Mouse (Mus musculus) limb, embryonic 14.5 days (tissue): Measurements from ENCODE around the gene Syt9. TPM values are rescaled to one million over a fixed set of nuclear protein-coding genes. Genes with fewer than 3 reads are reported as not detected.

ENCODE experiments used
- ATAC-seq: fragments of 200-750 bp; cut with Nextera tagmentation; 2 replicates; pipeline ENCODE4 v1.8.0; 2017; ENCODE audit warnings: low read depth, moderate number of reproducible peaks, moderate TSS enrichment; ENCODE audit not compliant: low FRiP score
- DNase-seq: peaks from one replicate; pipeline ENCODE4 v3.0.0-alpha.2; 2015; ENCODE audit warnings: low spot score
- H3K27ac ChIP-seq: fragments of 300-500 bp; sonication (generic); replicated peaks from 2 replicates; pipeline ENCODE4 v1.5.1; 2014; ENCODE audit warnings: low read depth, mild to moderate bottlenecking, low read length, moderate library complexity, mixed read lengths
- H3K27me3 ChIP-seq: fragments of 300-500 bp; sonication (generic); 2 replicates; pipeline ENCODE4 v1.6.1; 2014; ENCODE audit warnings: low read length, mixed read lengths; ENCODE audit not compliant: control insufficient read depth, insufficient read depth
- H3K36me3 ChIP-seq: fragments of 300-500 bp; sonication (generic); 2 replicates; pipeline ENCODE4 v1.6.1; 2014; ENCODE audit warnings: mild to moderate bottlenecking, low read length, moderate library complexity, mixed read lengths; ENCODE audit not compliant: control insufficient read depth, insufficient read depth
- H3K4me1 ChIP-seq: fragments of 300-500 bp; sonication (generic); 2 replicates; pipeline ENCODE4 v1.6.1; 2014; ENCODE audit warnings: antibody characterized with exemption, low read length, mixed read lengths; ENCODE audit not compliant: control insufficient read depth, insufficient read depth
- H3K4me2 ChIP-seq: fragments of 300-500 bp; sonication (generic); replicated peaks from 2 replicates; pipeline ENCODE4 v1.6.1; 2014; ENCODE audit warnings: low read depth, mild to moderate bottlenecking, low read length, moderate library complexity; ENCODE audit not compliant: severe bottlenecking
- H3K4me3 ChIP-seq: fragments of 300-500 bp; sonication (generic); replicated peaks from 2 replicates; pipeline ENCODE4 v1.5.1; 2014; ENCODE audit warnings: low read length
- H3K9ac ChIP-seq: fragments of 300-500 bp; sonication (generic); 2 replicates; pipeline ENCODE4 v1.6.1; 2014; ENCODE audit warnings: mild to moderate bottlenecking, low read depth, low read length, moderate library complexity; ENCODE audit not compliant: severe bottlenecking
- H3K9me3 ChIP-seq: fragments of 300-500 bp; sonication (generic); 2 replicates; pipeline ENCODE4 v1.6.1; 2016; ENCODE audit warnings: low read length; ENCODE audit not compliant: control insufficient read depth
- POLR2A ChIP-seq: fragments of 200-500 bp; IDR thresholded peaks from 2 replicates; pipeline ENCODE4 v1.8.0; 2012; ENCODE audit warnings: inconsistent platforms, mild to moderate bottlenecking, moderate library complexity, borderline replicate concordance; ENCODE audit not compliant: insufficient read depth, insufficient read length; ENCODE audit errors: extremely low read depth
- WGBS: fragments of 180-500 bp; shearing (Covaris S2); extraction: QIAGEN DNeasy Blood & Tissue Kit; methylation state at CpG from one replicate; pipeline ENCODE4 v1.1.7; 2014; 5-methylcytosine and 5-hydroxymethylcytosine counted together
- polyA plus RNA-seq, 2 experiments: library from polyadenylated mRNA; depleted of rRNA in 1 of 2; stranded (reverse) in 1 of 2; unstranded in 1 of 2; fragments of >200 nt; fragmentation: Nextera tagmentation in 1 of 2; extraction: Ambion mirVana in 1 of 2; gene quantifications; 2 replicates each; pipeline versions ENCODE4 v1.2.1 to v1.2.3; 2012 to 2014

Gene Syt9
- polyA plus RNA-seq, 2 experiments = 3.9 to 4.3 TPM

- no peak for TF ChIP-seq POLR2A
- Histone ChIP-seq H3K4me3 (no peak overlapping the region), H3K9me3 (no peaks in the 10 kb centered on the region), H3K4me1 (no peaks in the 10 kb centered on the region), H3K36me3 (no peaks in the 10 kb centered on the region), H3K9ac (no peak overlapping the region), H3K27me3 (no peaks in the 10 kb centered on the region), H3K4me2 (no peak overlapping the region), H3K27ac (no peak overlapping the region)
- DNase-seq (no peak), ATAC-seq (no peak)
Observed at GRCm38 (mm10) chr7:107389604-107390003, 19.1 kb downstream of the Syt9 start.

GRCm38 (mm10) chr7:107392749-107393148 lies 22.2 kb downstream of the Syt9 start:
- Histone ChIP-seq H3K9me3 (no peaks in the 10 kb centered on the region), H3K4me1 (no peaks in the 10 kb centered on the region), H3K4me3 (no peak overlapping the region), H3K27me3 (no peaks in the 10 kb centered on the region), H3K4me2 (no peak overlapping the region), H3K27ac (no peak overlapping the region), H3K36me3 (no peaks in the 10 kb centered on the region), H3K9ac (no peak overlapping the region)
- ATAC-seq (no peak), DNase-seq (peak; percentile 49)
- TF ChIP-seq POLR2A = no peak
- 64% methylated on average over 2 of the region's 2 CpGs for WGBS

GRCm38 (mm10) chr7:107400061-107400799 lies 29.7 kb downstream of the Syt9 start:
- no peak for TF ChIP-seq POLR2A
- H3K4me3 ChIP-seq = no peak overlapping the region
- 92% methylated on average over 15 of the region's 15 CpGs for WGBS

GRCm38 (mm10) chr7:107403261-107403660 lies 32.7 kb downstream of the Syt9 start:
- ATAC-seq = no peak
- Histone ChIP-seq H3K27ac (no peak overlapping the region), H3K9ac (no peak overlapping the region), H3K4me3 (no peak overlapping the region), H3K9me3 (no peaks in the 10 kb centered on the region), H3K4me2 (no peak overlapping the region), H3K27me3 (no peaks in the 10 kb centered on the region), H3K36me3 (no peaks in the 10 kb centered on the region), H3K4me1 (no peaks in the 10 kb centered on the region)
- WGBS = 75% methylated on average over 3 of the region's 3 CpGs
- DNase-seq = no peak
- TF ChIP-seq POLR2A = no peak

More at GRCm38 (mm10) chr7:107400061-107400799, 29.7 kb downstream of the Syt9 start:
- H3K4me2 ChIP-seq = no peak overlapping the region
- ATAC-seq = no peak
- H3K27me3 ChIP-seq = no peaks in the 10 kb centered on the region
- no peak overlapping the region for H3K9ac ChIP-seq
- H3K36me3 ChIP-seq = no peaks in the 10 kb centered on the region
- no peak overlapping the region for H3K27ac ChIP-seq
- H3K9me3 ChIP-seq = no peaks in the 10 kb centered on the region
- no peak for DNase-seq
- no peaks in the 10 kb centered on the region for H3K4me1 ChIP-seq

- TF ChIP-seq POLR2A = no peak
- Histone ChIP-seq H3K27ac (no peak overlapping the region), H3K36me3 (no peaks in the 10 kb centered on the region), H3K4me2 (no peak overlapping the region), H3K9ac (no peak overlapping the region), H3K9me3 (no peaks in the 10 kb centered on the region), H3K4me3 (no peak overlapping the region), H3K27me3 (no peaks in the 10 kb centered on the region), H3K4me1 (no peaks in the 10 kb centered on the region)
- ATAC-seq = no peak
- WGBS = 89% methylated on average over 6 of the region's 6 CpGs
- no peak for DNase-seq
Observed at GRCm38 (mm10) chr7:107414928-107415327, 44.4 kb downstream of the Syt9 start.
